ENCODE assay signal across 9 mouse cellular contexts in the genomic region with DNA sequence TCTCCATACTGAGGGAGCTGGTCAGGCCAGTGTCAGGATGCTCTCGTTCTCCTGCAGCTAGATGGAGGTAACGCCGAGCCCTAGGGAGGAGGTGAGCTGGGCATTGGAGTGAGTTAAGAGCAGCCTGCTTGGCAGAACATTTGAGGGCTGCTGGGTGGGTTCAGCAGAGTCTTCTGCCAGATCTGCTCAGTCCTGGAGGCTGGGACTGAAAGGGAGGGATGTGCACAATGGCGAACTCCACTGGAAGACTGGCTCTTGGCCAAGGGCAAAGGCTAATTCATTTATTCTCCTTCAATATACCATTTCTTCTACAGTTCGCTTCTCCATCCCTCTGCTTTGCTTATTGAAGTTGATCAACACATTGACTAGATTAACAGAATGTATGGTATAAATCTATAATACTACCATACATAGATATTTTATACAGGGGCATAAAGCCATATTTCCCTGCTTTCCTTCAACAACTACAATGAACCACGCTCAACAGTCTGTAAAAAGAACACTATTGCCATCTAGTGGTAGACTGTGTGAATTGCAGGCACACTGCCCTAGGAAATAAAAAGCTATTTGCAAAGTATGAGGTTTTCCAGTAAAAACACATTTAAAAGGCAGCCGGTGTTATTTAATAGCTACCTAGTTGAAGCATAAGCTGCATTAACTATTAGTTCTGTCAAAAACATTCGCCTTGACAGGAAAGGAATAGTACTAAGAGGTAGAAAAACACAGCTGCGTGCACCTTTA.
A peak's percentile ranks its signal among the peaks of the same experiment; 100 is the strongest.
DNase-seq lines count a peak whose midpoint lies in the region; ATAC-seq and TF ChIP-seq lines count a peak whose summit lies in the region.
"Had no signal": no experiment of that assay in that cellular context is flagged by ENCODE, and none has a peak within 500 bp of the region (broad histone marks: within the 10 kb centered on the region; RNA-seq: fewer than 3 reads in every experiment).

No protein-coding gene starts in this region.

- no peaks in the 10 kb centered on the region for H3K27me3 ChIP-seq in lung, embryonic 14.5 days (ENCODE audit: insufficient read depth, low read length)
- no peaks in the 10 kb centered on the region for H3K27me3 ChIP-seq in limb, embryonic 14.5 days (ENCODE audit: control insufficient read depth, insufficient read depth, low read length)
- H3K27me3 ChIP-seq in kidney, embryonic 14.5 days (ENCODE audit: control insufficient read depth, insufficient read depth, low read length), result no peaks in the 10 kb centered on the region
- H3K27me3 ChIP-seq: liver, embryonic 13.5 days had no signal

- H3K4me1 ChIP-seq in lung, embryonic 14.5 days (ENCODE audit: insufficient read depth), result no peaks in the 10 kb centered on the region
- H3K4me1 ChIP-seq in lung, adult 2 months (ENCODE audit: control insufficient read depth, insufficient read depth, low read length), result no peaks in the 10 kb centered on the region
- H3K4me1 ChIP-seq in limb, embryonic 14.5 days (ENCODE audit: control insufficient read depth, insufficient read depth, low read length), result peaks cover 13% of the 10 kb centered on the region
- H3K4me1 ChIP-seq in kidney, embryonic 14.5 days (ENCODE audit: control insufficient read depth, insufficient read depth, low read length), result peaks cover 4% of the 10 kb centered on the region; the same call in 1 of the 2 replicates
- H3K4me1 ChIP-seq: liver, embryonic 13.5 days had no signal

- H3K9ac ChIP-seq in lung, embryonic 14.5 days, result no peak overlapping the region
- no peak overlapping the region for H3K9ac ChIP-seq in limb, embryonic 14.5 days (ENCODE audit: low read depth, low read length, severe bottlenecking)
- no peak overlapping the region for H3K9ac ChIP-seq in kidney, embryonic 14.5 days (ENCODE audit: low read depth, low read length)
- H3K9ac ChIP-seq: liver, embryonic 13.5 days had no signal

- intact Hi-C loops in gastrocnemius, adult 2 months (cut with DNase I), result loop anchor here (5.0 kb wide), 1 partner anchor 1303 kb away; no protein-coding TSS in a partner anchor

- no peaks in the 10 kb centered on the region for H3K9me3 ChIP-seq in lung, embryonic 14.5 days (ENCODE audit: low read depth, low read length)
- H3K9me3 ChIP-seq in limb, embryonic 14.5 days (ENCODE audit: control insufficient read depth, low read length), result no peaks in the 10 kb centered on the region
- 0 out of 2 replicates have a peak, but pooled peaks cover 3% of the 10 kb centered on the region for H3K9me3 ChIP-seq in kidney, embryonic 14.5 days (ENCODE audit: control insufficient read depth, low read length)
- H3K9me3 ChIP-seq: liver, embryonic 13.5 days had no signal

- no peak overlapping the region for H3K4me3 ChIP-seq in gastrocnemius, adult 2 months
- no peak overlapping the region for H3K4me3 ChIP-seq in lung, embryonic 14.5 days (ENCODE audit: low read depth, low read length)
- no peak overlapping the region for H3K4me3 ChIP-seq in lung, adult 2 months (replicated peaks; ENCODE audit: extremely low read depth, low read depth, low read length)
- H3K4me3 ChIP-seq in limb, embryonic 14.5 days (replicated peaks; ENCODE audit: low read length), result no peak overlapping the region
- no peak overlapping the region for H3K4me3 ChIP-seq in kidney, embryonic 14.5 days (ENCODE audit: low read length)
- H3K4me3 ChIP-seq: liver, embryonic 13.5 days had no signal

- TF ChIP-seq CTCF in gastrocnemius, adult 2 months (IDR thresholded peaks at IDR 0.05), result peak; percentile 86
- peak; percentile 83 for TF ChIP-seq CTCF in lung, embryonic 14.5 days (IDR thresholded peaks at IDR 0.05; ENCODE audit: low read depth)
- no peak for TF ChIP-seq CTCF in lung, adult 2 months (IDR thresholded peaks at IDR 0.05; ENCODE audit: insufficient read depth, low read length)

- H3K36me3 ChIP-seq in lung, embryonic 14.5 days (ENCODE audit: insufficient read depth), result no peaks in the 10 kb centered on the region
- H3K36me3 ChIP-seq in limb, embryonic 14.5 days (ENCODE audit: control insufficient read depth, insufficient read depth, low read length), result no peaks in the 10 kb centered on the region
- no peaks in the 10 kb centered on the region for H3K36me3 ChIP-seq in kidney, embryonic 14.5 days (ENCODE audit: control insufficient read depth, insufficient read depth, low read length)
- H3K36me3 ChIP-seq: liver, embryonic 13.5 days had no signal

- TF ChIP-seq POLR2A in lung, adult 2 months (IDR thresholded peaks at IDR 0.05; ENCODE audit: borderline replicate concordance, extremely low read depth, low read depth, low read length), result no peak
- TF ChIP-seq POLR2A in limb, embryonic 14.5 days (IDR thresholded peaks at IDR 0.05; ENCODE audit: borderline replicate concordance, extremely low read depth, insufficient read depth, insufficient read length), result no peak

- no peak overlapping the region for H3K4me2 ChIP-seq in lung, embryonic 14.5 days
- no peak overlapping the region for H3K4me2 ChIP-seq in limb, embryonic 14.5 days (replicated peaks; ENCODE audit: low read depth, low read length, severe bottlenecking)
- no peak overlapping the region for H3K4me2 ChIP-seq in kidney, embryonic 14.5 days (replicated peaks; ENCODE audit: low read depth, low read length)
- H3K4me2 ChIP-seq: liver, embryonic 13.5 days had no signal

- no peak overlapping the region for H3K27ac ChIP-seq in gastrocnemius, adult 2 months
- no peak overlapping the region for H3K27ac ChIP-seq in lung, embryonic 14.5 days (ENCODE audit: low read depth)
- H3K27ac ChIP-seq in limb, embryonic 14.5 days (replicated peaks; ENCODE audit: low read depth, low read length), result no peak overlapping the region
- H3K27ac ChIP-seq in kidney, embryonic 14.5 days (ENCODE audit: low read depth, low read length), result no peak overlapping the region
- H3K27ac ChIP-seq: liver, embryonic 13.5 days had no signal

- WGBS in lung, embryonic 14.5 days, result 77% methylated on average over 9 of the region's 9 CpGs
- 78% methylated on average over 9 of the region's 9 CpGs for WGBS in lung, adult 2 months
- 61% methylated on average over 9 of the region's 9 CpGs for WGBS in limb, embryonic 14.5 days
- WGBS in kidney, embryonic 14.5 days, result 74% methylated on average over 9 of the region's 9 CpGs

- no peak for DNase-seq in gastrocnemius, adult 2 months
- DNase-seq in gastrocnemius, postnatal 25 days, result no peak
- peak; percentile 76 for DNase-seq in lung, embryonic 14.5 days
- no peak for DNase-seq in lung, adult 2 months
- peak; percentile 37 for DNase-seq in adipocyte (ENCODE audit: low spot score)
- peak; percentile 69 for DNase-seq in limb, embryonic 14.5 days (ENCODE audit: low spot score)
- no peak for DNase-seq in neural tube, embryonic 10.5 days (ENCODE audit: extremely low spot score, low spot score)
- DNase-seq: liver, embryonic 13.5 days had no signal

- ATAC-seq in lung, embryonic 14.5 days (ENCODE audit: insufficient read depth), result no peak
- ATAC-seq in limb, embryonic 14.5 days (ENCODE audit: low FRiP score, low read depth), result no peak
- no peak for ATAC-seq in kidney, embryonic 14.5 days (ENCODE audit: low FRiP score, low TSS enrichment)

Comparison
In these comparisons a context has a peak if more than half of its experiments do, and no peak if none do; other contexts are left out.
1. DNase-seq: peak in lung, embryonic 14.5 days (single experiment), adipocyte (single experiment) and limb, embryonic 14.5 days (single experiment); none in gastrocnemius, adult 2 months (single experiment), gastrocnemius, postnatal 25 days (single experiment), lung, adult 2 months (single experiment) and neural tube, embryonic 10.5 days (single experiment).